Mouse (Mus musculus): Measurements from ENCODE around the gene Polrmt. TPM values are rescaled to one million over a fixed set of nuclear protein-coding genes. Genes with fewer than 3 reads are reported as not detected.

Gene Polrmt
- total RNA-seq, 2 experiments from 2014 or later: 39.2 to 44.6 TPM

DNA sequence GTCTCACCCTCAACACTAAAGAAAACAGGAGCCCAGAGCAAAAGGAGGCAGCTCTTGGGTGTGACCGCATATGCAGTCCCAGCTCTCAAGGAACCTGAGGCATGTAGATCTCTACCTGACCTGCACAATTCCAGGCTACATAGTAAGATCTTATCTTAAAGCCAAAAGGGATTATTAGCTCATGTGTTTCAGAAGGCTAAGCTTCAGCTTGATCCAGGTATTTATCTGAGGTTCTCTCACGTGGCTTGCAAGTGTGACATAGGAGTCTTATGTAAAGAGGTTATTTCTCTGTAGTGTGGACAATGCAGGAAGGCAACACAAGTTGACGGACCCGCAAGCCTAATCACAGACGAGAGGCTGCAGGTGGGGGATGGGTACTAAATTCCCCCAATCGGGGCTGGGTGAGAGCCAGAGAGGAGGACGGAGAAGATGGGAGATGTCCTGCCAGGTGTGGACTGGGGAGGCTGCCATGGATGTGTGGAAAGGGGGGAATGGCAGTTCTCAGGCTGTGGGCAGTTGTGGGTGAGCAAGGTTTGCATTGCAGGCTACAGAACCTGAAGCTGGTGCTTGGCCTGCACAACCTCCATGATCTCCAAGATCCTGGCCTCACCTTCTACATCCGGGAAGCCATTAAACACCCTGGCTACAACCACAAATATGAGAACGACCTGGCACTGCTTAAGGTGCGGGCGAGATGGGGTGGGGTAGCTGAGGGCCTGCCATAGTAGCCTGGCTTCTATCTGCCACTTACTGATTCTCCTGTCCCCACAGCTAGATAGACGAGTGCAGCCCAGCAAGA lies 52.6 kb downstream of the Polrmt start:
- DNase-seq (ENCODE audit: extremely low spot score in 1 of 2, low spot score in 1 of 2): no peak

DNA sequence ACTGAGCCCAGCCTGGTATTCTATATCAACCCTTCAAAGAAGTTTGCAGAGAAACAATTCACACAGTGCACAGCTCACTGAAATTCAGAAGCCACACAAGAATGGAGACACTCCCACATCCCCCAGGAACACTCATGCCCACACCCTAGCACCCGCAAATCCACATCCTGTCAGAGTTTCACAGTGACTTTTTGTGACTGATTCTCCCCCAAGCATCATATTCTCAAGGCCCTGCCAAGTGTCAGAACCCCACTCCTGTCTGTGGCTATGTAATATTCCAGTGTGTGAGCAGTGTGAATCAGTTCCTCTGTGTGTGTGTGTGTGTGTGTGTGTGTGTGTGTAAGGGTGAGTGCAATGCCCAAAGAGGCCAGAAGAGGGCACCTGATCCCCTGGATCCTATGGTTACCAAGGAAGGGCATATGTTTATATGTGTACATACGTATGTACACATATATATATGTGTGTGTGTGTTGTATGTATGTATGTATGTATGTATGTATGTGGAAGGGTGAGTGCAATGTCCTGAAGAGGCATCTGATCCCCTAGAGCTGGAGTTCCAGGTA lies 54.3 kb downstream of the Polrmt start:
- DNase-seq (ENCODE audit: extremely low spot score in 1 of 2, low spot score in 1 of 2): no peak

DNA sequence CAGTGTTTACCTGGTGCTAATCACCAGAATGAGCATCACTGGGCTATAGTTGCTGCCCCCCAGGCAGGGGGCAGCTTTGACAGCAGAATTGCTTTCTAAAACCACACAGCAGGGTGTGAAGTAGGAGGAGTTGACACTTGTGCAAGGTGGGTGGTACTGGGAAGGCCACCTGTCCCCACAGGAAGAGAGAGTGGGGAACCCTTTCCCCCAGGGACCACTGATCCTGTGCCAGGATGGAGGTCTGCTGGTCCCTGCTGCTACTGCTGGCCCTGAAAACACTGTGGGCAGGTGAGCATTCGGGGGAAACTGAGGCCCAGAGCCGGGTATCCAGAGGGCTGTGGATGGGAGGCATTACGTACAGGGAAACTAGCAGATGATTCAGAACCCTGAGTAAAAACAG lies 57.2 kb downstream of the Polrmt start:
- DNase-seq (ENCODE audit: extremely low spot score in 1 of 2, low spot score in 1 of 2): no peak

DNA sequence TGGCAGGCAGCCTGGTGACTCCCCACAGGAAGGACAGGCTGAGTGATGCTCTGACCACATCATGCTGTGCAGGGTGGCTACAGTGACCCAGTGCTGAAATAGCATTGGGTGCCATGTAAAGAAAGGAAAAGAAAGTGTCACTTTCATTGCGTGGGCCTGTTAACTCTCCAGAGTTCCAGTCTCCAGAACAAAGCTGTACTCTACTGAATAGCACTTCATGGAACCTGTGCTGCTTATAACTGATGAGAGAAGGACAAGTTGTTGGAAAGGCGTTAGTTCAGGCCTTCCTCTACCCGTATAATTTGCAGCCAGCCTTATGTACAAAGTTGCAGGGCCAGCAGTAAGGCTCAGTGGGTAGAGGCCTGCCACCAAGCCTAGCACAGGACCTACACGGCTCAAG lies 57.7 kb downstream of the Polrmt start, which contains the start of gene Gzmm:
Gene Gzmm (plus strand): TSS at position 301 of the 400 bp plus-strand sequence.
- DNase-seq (ENCODE audit: extremely low spot score in 1 of 2, low spot score in 1 of 2): no peak

DNA sequence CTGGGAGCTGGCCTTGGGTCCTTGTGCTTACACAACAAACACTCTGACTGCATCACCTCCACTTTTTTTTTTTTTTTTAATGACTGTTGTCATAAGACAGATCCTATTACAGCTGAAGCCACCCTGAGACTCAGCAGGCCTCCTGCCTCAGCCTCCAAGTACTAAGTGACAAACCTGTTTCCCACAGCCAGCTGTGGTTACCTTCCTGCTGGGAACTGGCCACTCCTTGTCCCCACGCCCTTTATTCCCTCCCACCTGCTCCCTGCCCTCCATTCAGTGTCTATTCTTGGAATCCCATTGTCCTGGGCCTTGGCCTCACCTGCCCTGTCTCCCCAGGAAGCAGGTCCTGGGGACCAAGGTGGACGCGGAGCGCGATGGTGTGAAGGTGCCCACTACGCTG lies 58.9 kb downstream of the Polrmt start:
- no peak for DNase-seq (ENCODE audit: extremely low spot score in 1 of 2, low spot score in 1 of 2)

DNA sequence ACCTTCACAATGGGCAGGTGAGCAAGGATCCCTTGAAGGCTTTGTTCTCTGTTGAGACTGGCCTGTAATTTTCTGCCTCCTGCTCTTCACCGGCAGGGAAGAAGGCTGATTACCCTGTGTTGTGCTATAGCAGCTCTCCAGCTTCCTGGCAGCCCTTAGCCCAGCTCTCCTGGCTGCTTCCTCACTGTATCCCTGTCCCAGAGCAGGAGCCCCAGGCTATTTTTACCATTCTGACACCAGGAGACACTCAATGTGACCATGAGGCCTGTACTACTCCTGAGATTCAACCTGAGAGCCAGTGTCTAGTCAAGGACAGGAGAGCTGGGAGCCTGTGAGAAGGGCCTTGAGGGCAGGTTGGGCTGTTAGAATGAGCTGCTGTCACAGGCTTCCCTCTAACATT lies 59.7 kb downstream of the Polrmt start:
- no peak for DNase-seq (ENCODE audit: extremely low spot score in 1 of 2, low spot score in 1 of 2)

DNA sequence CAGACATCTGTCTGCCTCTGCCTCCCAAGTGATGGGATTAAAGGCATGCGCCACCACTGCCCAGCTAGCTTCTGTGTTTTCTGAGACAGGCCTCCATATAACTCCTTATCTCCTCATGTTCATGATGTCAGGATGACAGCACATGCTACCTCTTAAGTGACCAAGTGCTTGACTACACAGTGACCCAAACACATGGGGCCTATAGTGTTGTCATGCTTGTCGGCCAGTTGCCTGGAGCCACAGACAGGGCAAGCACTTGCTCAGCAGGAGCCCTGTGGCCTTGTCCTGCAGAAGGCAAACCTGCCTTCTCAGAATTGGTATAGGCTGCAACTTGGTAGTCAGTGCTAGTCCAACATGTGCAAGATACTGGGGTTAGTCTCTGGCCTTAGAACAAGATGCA lies 60.2 kb downstream of the Polrmt start:
- DNase-seq (ENCODE audit: extremely low spot score in 1 of 2, low spot score in 1 of 2): no peak

Other genes starting within 250 kb of the Polrmt start
- gene Plpp2, start 212.8 kb downstream of the Polrmt start, total RNA-seq (2021): 1 to 10 TPM; 5.3 to 6.9 TPM
- 10 to 100 TPM; 53.2 to 56.4 TPM for gene Mier2, start 191.4 kb downstream of the Polrmt start, total RNA-seq (2021)
- gene Theg, start 159.2 kb downstream of the Polrmt start, total RNA-seq (2021): under 1 TPM in 1 of 2 experiments, not detected in 1; 0.44 TPM
- 10 to 100 TPM; 12.1 to 12.3 TPM for gene C2cd4c, start 132.6 kb downstream of the Polrmt start, total RNA-seq (2021)
- gene Shc2, start 108.7 kb downstream of the Polrmt start, total RNA-seq (2021): 10 to 100 TPM; 39.2 to 48.2 TPM
- under 1 TPM in 1 of 2 experiments, not detected in 1; 0.22 TPM for gene Odf3l2, start 100.8 kb downstream of the Polrmt start, total RNA-seq (2021)
- gene Madcam1, start 82.0 kb downstream of the Polrmt start, total RNA-seq (2021): not detected
- gene Tpgs1, start 77.2 kb downstream of the Polrmt start, total RNA-seq (2021): 10 to 100 TPM; 74.9 to 79.7 TPM
- gene Cdc34, start 64.4 kb downstream of the Polrmt start, total RNA-seq (2021): 10 to 100 TPM; 67.1 to 77.7 TPM
- 1 to 10 TPM; 2.4 to 3.1 TPM for gene Gzmm, start 57.6 kb downstream of the Polrmt start, total RNA-seq (2021)
- 100 to 1,000 TPM; 610 to 665 TPM for gene Bsg, start 42.1 kb downstream of the Polrmt start, total RNA-seq (2021)
- 100 to 1,000 TPM; 108 to 110 TPM for gene Hcn2, start 29.9 kb downstream of the Polrmt start, total RNA-seq (2021)
- gene Fgf22, start 8.5 kb upstream of the Polrmt start, total RNA-seq (2021): 1 to 10 TPM; 1.0 to 1.5 TPM
- 10 to 100 TPM; 82.7 to 92.9 TPM for gene Rnf126, start 20.4 kb upstream of the Polrmt start, total RNA-seq (2021)
- gene Fstl3, start 30.7 kb upstream of the Polrmt start, total RNA-seq (2021): 1 to 10 TPM; 1.2 to 2.1 TPM
- gene Prss57, start 44.4 kb upstream of the Polrmt start, total RNA-seq (2021): under 1 TPM; 0.30 to 0.33 TPM
- gene Palm, start 47.0 kb upstream of the Polrmt start, total RNA-seq (2021): 100 to 1,000 TPM; 307 to 325 TPM
- under 1 TPM; 0.66 to 0.89 TPM for gene Misp, start 74.4 kb upstream of the Polrmt start, total RNA-seq (2021)
- gene Ptbp1, start 107.8 kb upstream of the Polrmt start, total RNA-seq (2021): 10 to 100 TPM; 44.0 to 66.0 TPM
- 1 to 10 TPM; 1.1 to 1.4 TPM for gene Prtn3, start 127.9 kb upstream of the Polrmt start, total RNA-seq (2021)
- 10 to 100 TPM; 32.4 to 34.4 TPM for gene Plppr3, start 128.1 kb upstream of the Polrmt start, total RNA-seq (2021)
- gene Elane, start 139.7 kb upstream of the Polrmt start, total RNA-seq (2021): not detected
- gene Cfd, start 144.3 kb upstream of the Polrmt start, total RNA-seq (2021): not detected
- gene Med16, start 162.3 kb upstream of the Polrmt start, total RNA-seq (2021): 10 to 100 TPM; 55.5 to 56.2 TPM
- gene Gm26602, start 164.3 kb upstream of the Polrmt start, total RNA-seq (2021): not detected
- 1 to 10 TPM; 6.6 to 6.7 TPM for gene Kiss1r, start 170.4 kb upstream of the Polrmt start, total RNA-seq (2021)
- gene R3hdm4, start 174.6 kb upstream of the Polrmt start, total RNA-seq (2021): 100 to 1,000 TPM; 428 to 450 TPM
- gene Arid3a, start 180.5 kb upstream of the Polrmt start, total RNA-seq (2021): 1 to 10 TPM; 4.6 to 6.9 TPM
- 10 to 100 TPM; 42.9 to 45.8 TPM for gene Wdr18, start 213.6 kb upstream of the Polrmt start, total RNA-seq (2021)
- under 1 TPM; 0.12 to 0.15 TPM for gene Grin3b, start 224.1 kb upstream of the Polrmt start, total RNA-seq (2021)
- gene Tmem259, start 237.7 kb upstream of the Polrmt start, total RNA-seq (2021): 100 to 1,000 TPM; 125 to 131 TPM
- 1 to 10 TPM; 5.8 to 6.0 TPM for gene Cnn2, start 242.0 kb upstream of the Polrmt start, total RNA-seq (2021)
- 10 to 100 TPM in 1 of 2 experiments, 1 to 10 TPM in 1; 9.6 to 10.2 TPM for gene Abca7, start 249.9 kb upstream of the Polrmt start, total RNA-seq (2021)

All from layer of hippocampus, postnatal 25 days (tissue).